Mouse (Mus musculus) neural tube, embryonic 12.5 days (tissue): ENCODE data around the gene Pick1. TPM values are rescaled to one million over a fixed set of nuclear protein-coding genes. Genes with fewer than 3 reads are reported as not detected.
A peak's percentile ranks its signal among the peaks of the same experiment; 100 is the strongest.

Experiments used
- ATAC-seq: fragments of 200-750 bp; cut with Nextera tagmentation; 2 replicates; pipeline ENCODE4 v1.8.0; 2017; ENCODE audit warnings: low read depth, mild to moderate bottlenecking, moderate TSS enrichment, moderate library complexity; ENCODE audit not compliant: low FRiP score
- H3K27ac ChIP-seq: fragments of 300-500 bp; sonication (generic); 2 replicates; pipeline ENCODE4 v1.5.1; 2016
- H3K27me3 ChIP-seq: fragments of 300-500 bp; sonication (generic); replicated peaks from 2 replicates; pipeline ENCODE4 v1.6.1; 2016; ENCODE audit warnings: mild to moderate bottlenecking
- H3K36me3 ChIP-seq: fragments of 300-500 bp; sonication (generic); 2 replicates; pipeline ENCODE4 v1.6.1; 2016; ENCODE audit warnings: mild to moderate bottlenecking
- H3K4me1 ChIP-seq: fragments of 300-500 bp; sonication (generic); 2 replicates; pipeline ENCODE4 v1.6.1; 2016
- H3K4me2 ChIP-seq: fragments of 300-500 bp; sonication (generic); replicated peaks from 2 replicates; pipeline ENCODE4 v1.6.1; 2016; ENCODE audit warnings: mild to moderate bottlenecking
- H3K4me3 ChIP-seq: fragments of 300-500 bp; sonication (generic); 2 replicates; pipeline ENCODE4 v1.5.1; 2016
- H3K9ac ChIP-seq: fragments of 300-500 bp; sonication (generic); 2 replicates; pipeline ENCODE4 v1.6.1; 2016; ENCODE audit warnings: mild to moderate bottlenecking
- H3K9me3 ChIP-seq: fragments of 300-500 bp; sonication (generic); 2 replicates; pipeline ENCODE4 v1.6.1; 2016; ENCODE audit warnings: mild to moderate bottlenecking
- WGBS: fragments of 180-500 bp; shearing (Covaris S2); methylation state at CpG from one replicate; pipeline ENCODE4 v1.1.7; 2016; 5-methylcytosine and 5-hydroxymethylcytosine counted together
- polyA plus RNA-seq: library from polyadenylated mRNA; unstranded; fragments of >200 nt; fragmentation: Nextera tagmentation; extraction: Ambion mirVana; gene quantifications from 2 replicates; pipeline ENCODE4 v1.2.1, GENCODE M21; 2016

Pick1 gene
- polyA plus RNA-seq, result 72.6 and 78.2 TPM in 2 replicates

DNA sequence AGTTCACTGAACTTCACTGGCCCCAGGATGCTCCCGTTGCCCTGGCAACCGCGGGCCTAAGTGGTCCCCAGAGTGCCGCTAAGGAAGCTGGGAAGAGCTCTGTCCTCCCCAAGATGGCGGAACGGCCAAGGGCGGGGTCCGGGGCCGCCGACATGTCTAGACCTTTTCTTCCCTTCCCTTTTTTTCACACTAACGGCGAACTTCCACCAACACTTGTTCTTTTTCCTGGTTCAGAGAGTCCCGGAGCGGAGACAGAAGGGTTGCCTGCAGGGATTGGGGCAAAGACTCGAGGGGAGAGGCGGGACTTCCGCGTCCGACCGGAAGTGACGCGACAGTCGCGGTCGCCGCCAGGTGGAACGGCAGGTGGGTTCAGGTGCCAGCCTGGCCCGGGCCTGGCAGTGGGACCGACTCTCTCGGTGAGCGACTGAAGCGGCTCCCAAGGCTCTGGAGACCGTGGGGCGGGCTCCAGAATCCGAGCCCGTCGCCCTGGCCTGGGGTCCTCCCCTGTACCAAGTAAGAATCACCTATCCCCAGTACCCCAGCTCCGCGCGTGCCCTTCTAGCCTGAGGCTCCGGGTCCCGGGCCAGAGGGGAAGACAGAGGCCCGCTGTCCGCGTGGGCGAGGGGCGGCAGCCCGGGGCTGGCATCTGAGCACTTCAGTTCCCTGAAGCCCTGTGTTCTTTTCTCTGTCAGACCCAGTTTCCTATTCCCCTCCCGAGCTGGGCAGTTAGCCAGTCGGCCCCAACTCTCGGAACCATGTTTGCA is at the start of gene Pick1, which contains the start of gene Gm49486:
Pick1 (plus strand) TSS at position 116 of the 764 bp plus-strand sequence.
Gm49486 (plus strand) TSS at position 334 of the 764 bp plus-strand sequence.
- peak; percentile 88 for ATAC-seq
- Histone ChIP-seq H3K4me2 (peak within 1 kb of the TSS; percentile 98), H3K4me1 (peaks cover 21% of the 10 kb centered on the region)

DNA sequence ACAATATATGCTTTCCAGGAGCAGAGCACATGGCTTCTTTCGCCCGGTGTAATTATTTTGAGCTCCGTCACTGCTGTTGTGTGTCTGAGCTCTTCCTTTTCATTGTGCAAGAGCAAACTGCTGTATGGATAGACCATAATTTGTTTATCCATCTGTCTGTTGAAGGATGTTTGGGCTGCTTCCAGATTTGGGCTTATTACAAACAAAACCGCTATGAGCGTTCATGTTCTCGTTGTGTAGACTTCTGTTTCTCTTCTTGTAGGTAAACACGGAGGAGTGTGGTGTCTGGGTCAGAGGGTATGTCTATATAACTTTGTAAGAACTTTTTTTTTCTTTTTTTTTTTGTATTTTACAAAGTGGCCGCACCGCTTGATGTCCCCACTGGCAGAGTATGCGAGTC is 43.8 kb upstream of the Pick1 start:
- Histone ChIP-seq H3K4me1 (no peaks in the 10 kb centered on the region), H3K9me3 (no peaks in the 10 kb centered on the region), H3K4me2 (no peak overlapping the region), H3K27ac (no peak overlapping the region), H3K9ac (no peak overlapping the region), H3K27me3 (no peaks in the 10 kb centered on the region), H3K36me3 (no peaks in the 10 kb centered on the region), H3K4me3 (no peak overlapping the region)
- ATAC-seq, result no peak
- WGBS, result 90% methylated on average over 10 of the region's 10 CpGs

More for the DNA sequence above, at the start of gene Pick1, which contains the start of gene Gm49486:
- peak within 1 kb of the TSS; percentile 90 for H3K9ac ChIP-seq
- WGBS, result 1% methylated on average over 51 of the region's 51 CpGs
- peak within 1 kb of the TSS; percentile 95 for H3K27ac ChIP-seq
- no peaks in the 10 kb centered on the region for H3K27me3 ChIP-seq
- H3K4me3 ChIP-seq, result peak within 1 kb of the TSS; percentile 84
- peaks cover 18% of the 10 kb centered on the region; the same call in 1 of the 2 replicates for H3K36me3 ChIP-seq
- H3K9me3 ChIP-seq, result no peaks in the 10 kb centered on the region

DNA sequence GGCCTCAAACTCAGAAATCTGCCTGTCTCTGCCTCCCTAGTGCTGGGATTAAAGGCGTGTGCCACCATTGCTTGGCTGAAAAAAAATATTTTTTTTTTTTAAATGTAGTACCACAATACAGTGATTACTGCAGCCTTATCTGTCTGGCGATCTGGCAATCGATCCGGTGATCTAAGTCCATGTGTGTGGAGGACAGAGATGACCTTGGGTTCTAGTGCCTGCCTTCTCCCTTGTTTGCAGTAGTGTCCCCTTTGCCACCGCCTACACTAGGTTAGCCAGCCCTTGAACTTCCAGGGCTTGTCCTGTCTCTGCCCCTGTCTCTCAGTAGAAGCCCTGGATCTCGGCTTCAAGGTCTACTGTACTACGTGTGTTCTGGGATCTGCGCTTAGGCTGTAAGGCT is 41.2 kb upstream of the Pick1 start:
- WGBS, result 94% methylated on average over 8 of the region's 8 CpGs
- H3K27ac ChIP-seq, result no peak overlapping the region
- no peak overlapping the region for H3K4me2 ChIP-seq
- ATAC-seq, result no peak
- H3K4me1 ChIP-seq, result peaks cover 6% of the 10 kb centered on the region
- H3K9ac ChIP-seq, result no peak overlapping the region
- H3K27me3 ChIP-seq, result no peaks in the 10 kb centered on the region
- H3K9me3 ChIP-seq, result no peaks in the 10 kb centered on the region
- H3K36me3 ChIP-seq, result no peaks in the 10 kb centered on the region
- no peak overlapping the region for H3K4me3 ChIP-seq

DNA sequence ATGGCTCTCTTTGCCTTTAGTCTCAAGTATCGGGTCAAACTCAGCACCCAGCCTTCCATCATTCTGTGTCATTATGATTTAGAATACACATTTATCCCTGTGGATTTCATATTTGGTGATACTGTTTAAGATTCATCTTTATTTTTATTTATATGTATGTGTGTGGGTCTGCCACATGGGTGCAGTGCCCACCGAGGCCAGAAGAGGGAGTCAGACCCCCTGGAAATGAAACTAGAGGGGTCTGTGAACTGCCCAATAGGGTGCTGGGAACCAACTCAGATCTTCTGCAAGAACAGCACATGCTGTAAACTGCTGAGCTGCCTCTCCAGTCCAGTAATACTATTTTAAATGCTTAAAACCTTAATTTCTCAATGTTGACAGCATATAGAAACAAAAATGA is 37.5 kb upstream of the Pick1 start:
- Histone ChIP-seq H3K4me1 (peaks cover 29% of the 10 kb centered on the region), H3K9ac (no peak overlapping the region), H3K9me3 (no peaks in the 10 kb centered on the region), H3K4me3 (no peak overlapping the region), H3K27ac (no peak overlapping the region), H3K4me2 (no peak overlapping the region), H3K27me3 (no peaks in the 10 kb centered on the region), H3K36me3 (no peaks in the 10 kb centered on the region)
- 94% methylated on average over 2 of the region's 2 CpGs for WGBS
- no peak for ATAC-seq

DNA sequence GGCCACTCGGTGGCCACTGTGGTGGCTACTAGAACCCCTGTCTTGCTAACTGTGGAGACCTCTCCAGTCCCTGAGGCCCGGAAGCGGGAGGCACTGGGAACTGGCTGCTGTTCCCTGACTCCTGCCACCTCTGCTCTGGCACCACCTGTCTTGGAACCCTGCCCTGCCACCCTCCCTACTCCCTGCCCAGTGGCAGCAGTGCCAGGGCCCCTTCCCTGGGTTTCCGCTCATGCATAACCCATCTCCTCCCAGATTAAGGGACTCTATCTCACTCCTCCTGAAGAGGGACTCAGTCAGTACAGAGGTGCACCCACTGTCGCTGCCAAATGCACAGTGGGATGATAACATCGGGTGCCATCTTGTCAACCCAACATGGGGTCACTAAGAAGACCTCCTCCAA is 36.5 kb upstream of the Pick1 start:
- no peaks in the 10 kb centered on the region for H3K36me3 ChIP-seq
- H3K9ac ChIP-seq, result no peak overlapping the region
- peak overlapping the region; percentile 42; the same call in 1 of the 2 replicates for H3K4me2 ChIP-seq
- H3K4me1 ChIP-seq, result peaks cover 29% of the 10 kb centered on the region
- WGBS, result 79% methylated on average over 6 of the region's 6 CpGs
- no peaks in the 10 kb centered on the region for H3K9me3 ChIP-seq
- H3K4me3 ChIP-seq, result no peak overlapping the region
- no peaks in the 10 kb centered on the region for H3K27me3 ChIP-seq
- peak overlapping the region; percentile 87 for H3K27ac ChIP-seq
- ATAC-seq, result peak; percentile 34

DNA sequence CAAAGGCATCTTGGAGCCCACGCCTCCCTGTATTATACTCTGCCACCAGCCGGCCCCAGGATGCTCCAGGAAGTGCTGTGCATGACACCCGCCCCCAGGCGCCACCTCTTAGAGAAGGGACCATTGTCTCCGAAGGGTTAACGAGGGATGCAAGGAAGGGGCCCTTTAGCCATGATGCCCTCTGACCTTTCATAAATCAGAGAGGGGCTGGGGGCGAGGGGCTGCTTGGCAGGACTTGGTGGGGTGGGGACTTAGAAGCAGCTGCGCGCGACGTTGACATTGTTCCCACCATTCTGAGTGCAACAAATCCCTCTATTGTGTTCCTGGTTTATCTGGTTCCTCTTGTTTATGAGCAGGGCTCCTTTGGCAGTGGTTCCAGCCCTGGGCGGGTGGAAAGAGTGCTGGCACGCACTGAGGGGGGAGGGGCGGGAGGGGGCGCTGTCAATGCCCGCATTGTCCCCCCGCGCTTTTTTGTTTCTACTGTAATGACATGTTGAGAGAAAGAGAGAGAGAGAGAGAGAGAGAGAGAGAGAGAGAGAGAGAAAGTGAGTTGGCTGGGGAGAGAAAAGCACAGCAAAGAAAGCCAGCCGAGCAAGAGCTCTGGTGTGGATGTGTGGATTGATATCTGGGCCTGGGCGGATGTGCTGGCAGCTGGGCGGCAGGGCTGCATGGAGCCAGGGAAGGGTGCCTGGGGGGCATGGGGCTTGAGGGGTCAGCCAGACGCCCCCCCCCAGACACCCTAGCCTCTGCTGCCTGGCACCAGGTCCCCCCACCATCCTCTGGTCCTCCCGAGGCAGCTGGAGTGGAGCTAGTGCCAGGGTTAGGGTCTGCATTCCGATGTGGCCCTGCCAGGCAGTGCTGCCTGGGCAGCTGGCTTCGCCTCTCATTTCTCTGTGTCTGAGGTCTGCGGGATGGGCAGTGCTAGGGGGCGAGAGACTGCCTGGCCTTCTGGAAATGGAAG is 35.8 kb upstream of the Pick1 start:
- ATAC-seq, result peak; percentile 77
- peak overlapping the region; percentile 57 for H3K9ac ChIP-seq
- no peak overlapping the region; the same call in 1 of the 2 replicates for H3K4me3 ChIP-seq
- H3K27ac ChIP-seq, result peak overlapping the region; percentile 87
- H3K4me2 ChIP-seq, result peak overlapping the region; percentile 42
- H3K36me3 ChIP-seq, result no peaks in the 10 kb centered on the region
- no peaks in the 10 kb centered on the region for H3K27me3 ChIP-seq
- 21% methylated on average over 27 of the region's 27 CpGs for WGBS
- no peaks in the 10 kb centered on the region for H3K9me3 ChIP-seq
- peaks cover 29% of the 10 kb centered on the region for H3K4me1 ChIP-seq

DNA sequence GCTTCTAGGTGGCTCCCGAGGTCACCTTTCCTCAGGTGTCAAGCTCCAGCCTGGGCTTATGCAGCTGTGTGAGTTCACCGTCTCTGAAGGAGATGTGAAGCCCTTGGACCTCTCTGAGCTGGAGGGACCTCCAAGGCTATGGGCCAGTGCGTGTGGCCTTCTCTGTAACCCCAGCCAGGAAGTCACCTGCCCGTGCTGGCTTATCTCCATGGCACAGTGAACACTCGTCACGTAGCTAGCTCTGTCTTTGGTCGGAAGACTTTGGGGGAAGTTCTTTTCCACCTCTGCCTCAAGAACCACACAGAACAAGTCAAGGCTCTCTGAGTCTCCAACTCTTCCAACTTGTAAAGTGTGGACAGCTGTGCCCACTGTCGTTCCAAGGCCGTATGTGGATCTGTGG is 34.9 kb upstream of the Pick1 start:
- WGBS, result 89% methylated on average over 9 of the region's 9 CpGs
- Histone ChIP-seq H3K9me3 (no peaks in the 10 kb centered on the region), H3K4me2 (peak overlapping the region; percentile 42; the same call in 1 of the 2 replicates), H3K27ac (peak overlapping the region; percentile 87; the same call in 1 of the 2 replicates), H3K9ac (no peak overlapping the region), H3K36me3 (no peaks in the 10 kb centered on the region), H3K4me1 (peaks cover 29% of the 10 kb centered on the region), H3K27me3 (no peaks in the 10 kb centered on the region), H3K4me3 (no peak overlapping the region)
- ATAC-seq, result no peak

DNA sequence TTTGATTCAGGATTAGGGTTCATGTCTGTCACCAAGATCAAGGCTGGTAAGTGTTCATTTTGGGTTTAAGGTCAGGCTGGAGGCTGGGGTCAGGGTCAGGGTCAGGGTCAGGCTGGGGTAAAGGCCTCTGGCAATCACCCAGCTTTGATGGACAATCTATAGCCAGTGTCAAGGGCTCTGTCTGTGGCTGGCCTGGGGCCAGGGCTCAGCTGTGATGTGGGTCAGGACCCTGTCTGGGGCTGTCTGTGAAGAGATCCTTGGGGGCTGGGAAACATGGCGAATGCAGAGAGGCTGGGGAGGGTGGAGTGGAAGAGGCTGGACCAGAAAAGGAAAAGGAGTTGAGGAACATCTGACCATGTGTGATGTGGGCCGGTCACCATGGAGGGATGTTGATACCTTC is 34.0 kb upstream of the Pick1 start:
- Histone ChIP-seq H3K9ac (no peak overlapping the region), H3K27ac (no peak overlapping the region), H3K4me1 (peaks cover 29% of the 10 kb centered on the region), H3K9me3 (no peaks in the 10 kb centered on the region), H3K4me3 (no peak overlapping the region), H3K27me3 (no peaks in the 10 kb centered on the region), H3K4me2 (no peak overlapping the region), H3K36me3 (no peaks in the 10 kb centered on the region)
- 76% methylated on average over 2 of the region's 2 CpGs for WGBS
- ATAC-seq, result no peak

DNA sequence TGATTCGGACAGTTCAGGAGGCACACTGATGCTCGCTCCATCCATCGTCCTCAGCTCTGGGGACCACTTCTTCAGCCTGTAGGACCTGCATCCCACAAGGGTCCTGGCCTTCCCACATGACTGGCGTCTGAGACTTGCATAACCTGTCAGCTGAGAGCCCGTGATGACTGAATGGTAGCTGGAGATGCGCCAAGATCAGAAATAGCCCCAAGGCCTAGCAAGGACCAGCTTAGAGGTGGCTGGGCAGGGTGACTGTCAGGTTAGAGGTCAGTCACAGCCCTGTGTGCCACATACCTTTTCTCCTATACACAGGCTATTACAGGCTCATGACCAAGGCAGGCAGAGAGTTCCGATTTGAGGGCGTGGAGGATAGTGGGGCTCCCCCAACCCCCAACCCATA is 33.5 kb upstream of the Pick1 start:
- 87% methylated on average over 8 of the region's 8 CpGs for WGBS
- ATAC-seq, result no peak
- Histone ChIP-seq H3K4me2 (no peak overlapping the region), H3K9ac (no peak overlapping the region), H3K9me3 (no peaks in the 10 kb centered on the region), H3K36me3 (no peaks in the 10 kb centered on the region), H3K4me3 (no peak overlapping the region), H3K27me3 (no peaks in the 10 kb centered on the region), H3K27ac (no peak overlapping the region), H3K4me1 (peaks cover 29% of the 10 kb centered on the region)

DNA sequence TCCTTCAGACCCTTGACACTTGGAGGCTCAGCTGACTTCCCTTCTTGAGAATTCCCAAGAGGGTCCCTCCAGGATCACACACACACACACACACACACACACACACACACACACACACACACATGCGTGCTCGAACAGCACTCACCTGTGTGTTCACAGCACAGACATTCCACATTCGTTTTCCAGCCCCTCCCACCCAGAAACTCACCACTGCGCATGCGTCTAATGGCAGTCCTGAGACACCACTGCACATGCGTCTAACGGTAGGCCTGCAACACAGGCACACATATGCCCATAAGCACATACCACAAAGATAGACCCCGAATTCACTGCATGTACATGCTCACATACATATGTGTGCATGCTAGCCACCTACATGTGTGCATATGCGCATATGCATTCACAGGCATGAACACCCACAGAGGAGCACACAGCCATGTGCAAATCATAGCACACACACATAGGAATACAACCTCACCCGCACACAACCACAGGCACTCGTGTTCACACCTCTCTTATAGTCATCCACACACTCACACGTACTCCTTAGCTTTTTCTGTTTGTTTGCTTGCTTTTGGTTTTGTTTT is 29.5 kb upstream of the Pick1 start:
- Histone ChIP-seq H3K9ac (no peak overlapping the region), H3K4me1 (peaks cover 34% of the 10 kb centered on the region), H3K27ac (no peak overlapping the region), H3K27me3 (no peaks in the 10 kb centered on the region), H3K4me2 (no peak overlapping the region), H3K4me3 (no peak overlapping the region), H3K9me3 (no peaks in the 10 kb centered on the region), H3K36me3 (no peaks in the 10 kb centered on the region)
- no peak for ATAC-seq
- 95% methylated on average over 12 of the region's 12 CpGs for WGBS

DNA sequence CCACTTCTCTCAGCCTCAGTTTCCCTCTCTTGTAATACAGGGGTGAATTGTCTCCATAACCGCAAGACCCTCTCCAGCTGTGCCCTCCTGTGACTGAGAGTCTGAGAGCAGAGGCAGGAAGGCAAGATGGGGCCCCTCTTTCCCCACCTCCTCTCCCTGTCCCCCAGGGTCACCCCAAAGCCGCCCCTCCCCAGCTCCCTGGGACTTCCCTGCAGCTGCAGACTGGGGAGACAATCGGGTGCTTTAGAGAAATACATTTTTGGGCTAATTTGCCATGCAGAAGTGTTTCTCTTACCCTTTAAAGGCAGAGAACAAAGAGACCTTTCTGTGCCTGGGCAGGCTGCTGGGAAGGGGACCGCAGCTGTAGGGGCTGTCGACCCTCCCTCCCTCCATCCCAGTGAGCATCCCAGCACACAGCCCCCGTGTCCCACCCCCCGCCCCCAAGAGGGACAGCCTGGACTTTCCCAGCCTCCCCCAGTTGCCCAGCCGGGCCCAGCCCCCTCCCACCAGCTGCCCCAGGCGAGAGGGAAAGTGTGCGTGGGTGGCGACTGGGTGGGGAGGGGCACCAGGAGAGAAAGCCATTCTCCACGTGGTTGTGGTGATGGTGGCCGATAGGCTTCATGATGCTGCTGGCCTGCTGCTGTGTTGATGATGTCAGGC is 27.4 kb upstream of the Pick1 start:
- Histone ChIP-seq H3K9ac (peak overlapping the region; percentile 29), H3K27me3 (no peaks in the 10 kb centered on the region), H3K4me1 (peaks cover 28% of the 10 kb centered on the region), H3K4me2 (peak overlapping the region; percentile 35), H3K9me3 (no peaks in the 10 kb centered on the region), H3K27ac (peak overlapping the region; percentile 39; the same call in 1 of the 2 replicates), H3K4me3 (no peak overlapping the region), H3K36me3 (no peaks in the 10 kb centered on the region)
- WGBS, result 10% methylated on average over 13 of the region's 13 CpGs
- peak; percentile 87 for ATAC-seq
